Mouse (Mus musculus): ENCODE measurements around the gene Ptbp1. TPM values are rescaled to one million over a fixed set of nuclear protein-coding genes. Genes with fewer than 3 reads are reported as not detected.

Gene Ptbp1
- polyA plus RNA-seq, 1 experiment: 285 TPM

DNA sequence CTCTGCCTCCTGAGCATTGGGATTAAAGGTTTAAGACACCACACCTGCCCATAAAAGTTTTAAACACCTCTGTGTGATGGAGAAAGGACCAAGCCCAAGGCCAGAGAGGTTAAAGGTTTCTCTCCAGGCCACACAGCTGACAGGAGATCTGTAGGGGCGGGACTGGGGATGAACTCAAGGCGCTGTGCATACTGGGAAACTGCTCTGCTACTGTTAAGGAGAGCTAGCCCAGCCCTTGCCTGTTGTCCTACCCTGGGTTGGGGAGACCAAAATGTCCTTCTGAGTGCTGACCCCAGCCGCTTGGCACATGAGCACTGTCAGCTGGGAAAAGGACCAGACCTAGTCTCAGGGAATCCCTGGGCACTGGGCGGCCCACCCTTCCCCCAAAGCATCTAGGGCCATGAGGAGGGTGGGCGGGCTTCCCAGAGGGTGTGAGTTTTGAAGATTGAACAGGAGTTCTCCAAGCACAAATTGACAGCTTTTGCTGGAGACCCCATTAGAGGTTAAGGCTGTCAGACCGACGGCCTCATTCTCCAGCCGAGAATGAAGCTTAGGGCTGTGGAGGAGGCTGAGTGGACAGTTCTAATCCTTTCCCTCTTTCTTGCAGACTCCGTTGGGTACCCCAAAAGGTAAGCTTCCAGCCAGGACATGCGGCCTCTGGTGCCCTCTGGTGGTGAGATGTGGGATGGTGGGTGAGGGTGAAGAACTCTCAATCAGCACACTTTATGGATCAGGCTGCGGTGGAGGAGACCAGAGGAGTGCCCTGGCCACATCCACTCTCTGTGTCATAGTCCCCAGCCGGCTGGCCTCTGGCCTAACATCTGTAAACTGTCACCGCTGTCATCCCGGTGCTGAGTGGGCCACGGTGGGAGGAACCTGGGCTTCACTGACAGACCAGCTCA lies 42.2 kb upstream of the Ptbp1 start:
- H3K4me3 ChIP-seq (ENCODE audit: low read depth, low read length): no peak overlapping the region
- TF ChIP-seq CTCF (IDR thresholded peaks at IDR 0.05; ENCODE audit: extremely low read depth, insufficient read length, insufficient replicate concordance, low read depth, low read length) (peak; percentile 98), POLR2A (IDR thresholded peaks at IDR 0.05; ENCODE audit: low read depth, low read length) (no peak)
- no peak overlapping the region for H3K27ac ChIP-seq (ENCODE audit: insufficient read depth, low read depth, low read length)
- no peaks in the 10 kb centered on the region for H3K27me3 ChIP-seq (ENCODE audit: control insufficient read depth, insufficient read depth, low read length)
- peaks cover 30% of the 10 kb centered on the region for H3K4me1 ChIP-seq (ENCODE audit: control insufficient read depth, insufficient read depth, insufficient read length, low read length)
- 30% methylated on average over 15 of the region's 15 CpGs for WGBS
- H3K36me3 ChIP-seq (ENCODE audit: control insufficient read depth, insufficient read depth, low read length): no peaks in the 10 kb centered on the region

DNA sequence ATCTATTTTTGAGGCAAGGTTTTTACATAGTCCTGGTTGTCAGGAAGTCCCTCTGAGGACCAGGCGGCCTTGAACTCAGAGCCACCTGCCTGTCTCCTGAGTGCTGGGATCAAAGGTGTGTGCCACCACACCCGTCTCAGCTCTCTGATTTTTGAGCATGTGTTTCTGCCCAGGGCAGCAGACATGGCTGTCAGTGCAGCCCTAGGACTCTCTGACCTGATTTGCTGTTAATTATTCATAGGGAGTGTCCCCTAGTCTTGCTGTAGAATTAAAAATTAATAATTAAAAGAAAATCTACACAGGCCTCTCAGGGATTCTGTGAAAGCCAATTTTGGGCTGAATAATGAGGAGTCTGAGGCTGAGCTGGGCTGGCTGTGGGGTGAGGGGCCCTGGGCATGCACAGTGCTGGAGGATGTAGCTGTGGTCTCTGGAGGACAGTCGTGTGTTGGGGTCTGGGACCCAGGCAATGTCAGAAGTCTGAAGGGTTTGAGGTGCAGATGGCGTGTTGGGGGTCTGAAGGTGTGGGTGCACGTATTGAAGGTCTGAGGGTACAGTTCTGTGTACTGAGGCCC lies 39.9 kb upstream of the Ptbp1 start:
- Histone ChIP-seq H3K27me3 (ENCODE audit: control insufficient read depth, insufficient read depth, low read length) (no peaks in the 10 kb centered on the region), H3K36me3 (ENCODE audit: control insufficient read depth, insufficient read depth, low read length) (no peaks in the 10 kb centered on the region), H3K4me1 (ENCODE audit: control insufficient read depth, insufficient read depth, insufficient read length, low read length) (peaks cover 38% of the 10 kb centered on the region), H3K27ac (ENCODE audit: insufficient read depth, low read depth, low read length) (peak overlapping the region; percentile 83), H3K4me3 (ENCODE audit: low read depth, low read length) (no peak overlapping the region)
- no peak for TF ChIP-seq POLR2A (IDR thresholded peaks at IDR 0.05; ENCODE audit: low read depth, low read length)
- no peak for TF ChIP-seq CTCF (IDR thresholded peaks at IDR 0.05; ENCODE audit: extremely low read depth, insufficient read length, insufficient replicate concordance, low read depth, low read length)
- WGBS: 59% methylated on average over 5 of the region's 5 CpGs

DNA sequence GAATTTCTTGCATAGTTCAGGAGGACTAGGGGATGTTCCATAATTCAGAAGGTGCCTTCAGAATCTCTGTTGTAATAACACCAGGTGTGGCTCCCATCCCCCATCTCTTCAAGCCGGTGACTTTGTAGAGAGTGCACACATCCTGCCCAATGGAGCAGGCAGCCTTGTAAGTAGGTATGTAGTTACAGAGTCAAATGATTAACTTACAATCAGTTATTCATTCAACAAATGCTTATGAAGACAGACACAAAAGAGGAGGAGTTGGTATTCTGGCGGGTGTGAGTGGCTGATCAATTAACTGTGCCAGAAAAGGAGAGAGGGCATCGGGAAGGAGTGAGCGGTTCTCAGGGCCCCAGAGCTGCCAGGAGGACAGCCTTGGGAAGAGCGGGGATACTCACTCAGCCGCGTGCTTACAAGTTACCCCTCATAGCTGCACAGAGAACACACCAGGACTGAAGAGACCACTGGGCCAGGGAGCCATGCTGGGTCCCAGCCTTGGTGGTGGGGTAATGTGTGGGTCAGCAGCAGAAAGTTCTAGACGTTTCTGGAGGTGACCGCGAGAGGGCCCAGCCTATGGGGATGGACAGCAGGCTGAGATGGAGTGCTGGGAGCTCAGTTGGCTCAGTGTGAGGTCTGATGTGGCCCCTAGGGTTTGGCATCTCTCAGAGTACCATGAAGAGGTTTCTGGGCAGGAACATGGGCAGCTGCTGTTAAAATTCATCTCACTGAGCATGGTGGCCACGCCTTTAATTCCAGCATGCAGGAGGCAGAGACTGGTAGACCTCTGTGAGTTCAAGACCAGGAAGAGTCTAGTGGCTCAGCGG lies 38.3 kb upstream of the Ptbp1 start:
- Histone ChIP-seq H3K27me3 (ENCODE audit: control insufficient read depth, insufficient read depth, low read length) (no peaks in the 10 kb centered on the region), H3K4me3 (ENCODE audit: low read depth, low read length) (no peak overlapping the region), H3K36me3 (ENCODE audit: control insufficient read depth, insufficient read depth, low read length) (no peaks in the 10 kb centered on the region), H3K27ac (ENCODE audit: insufficient read depth, low read depth, low read length) (no peak overlapping the region; the same call in 1 of the 2 replicates), H3K4me1 (ENCODE audit: control insufficient read depth, insufficient read depth, insufficient read length, low read length) (peaks cover 50% of the 10 kb centered on the region)
- WGBS: 53% methylated on average over 12 of the region's 12 CpGs
- TF ChIP-seq POLR2A (IDR thresholded peaks at IDR 0.05; ENCODE audit: low read depth, low read length): no peak
- TF ChIP-seq CTCF (IDR thresholded peaks at IDR 0.05; ENCODE audit: extremely low read depth, insufficient read length, insufficient replicate concordance, low read depth, low read length): no peak

DNA sequence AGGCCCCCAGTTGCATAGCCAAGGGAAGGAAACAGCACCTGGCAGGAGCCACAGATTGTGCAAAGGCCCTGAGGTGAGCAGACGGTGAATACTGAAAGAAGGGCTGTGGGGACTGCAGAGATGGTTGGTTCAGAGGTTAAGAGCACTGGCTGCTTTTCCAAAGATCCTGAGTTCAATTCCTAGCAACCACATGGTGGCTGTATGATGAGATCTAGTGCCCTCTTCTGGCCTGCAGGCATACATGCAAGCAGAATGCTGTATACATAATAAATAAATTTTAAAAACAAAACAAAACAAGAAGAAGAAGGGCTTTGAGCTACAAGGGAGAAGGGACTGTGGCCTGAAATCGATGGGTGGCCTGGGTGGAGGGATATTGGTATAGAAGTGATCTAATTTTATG lies 37.1 kb upstream of the Ptbp1 start:
- Histone ChIP-seq H3K36me3 (ENCODE audit: control insufficient read depth, insufficient read depth, low read length) (0 out of 2 replicates have a peak, but pooled peaks cover 2% of the 10 kb centered on the region), H3K27me3 (ENCODE audit: control insufficient read depth, insufficient read depth, low read length) (no peaks in the 10 kb centered on the region), H3K4me3 (ENCODE audit: low read depth, low read length) (no peak overlapping the region), H3K27ac (ENCODE audit: insufficient read depth, low read depth, low read length) (no peak overlapping the region), H3K4me1 (ENCODE audit: control insufficient read depth, insufficient read depth, insufficient read length, low read length) (peaks cover 48% of the 10 kb centered on the region)
- 69% methylated on average over 2 of the region's 2 CpGs for WGBS
- TF ChIP-seq CTCF (IDR thresholded peaks at IDR 0.05; ENCODE audit: extremely low read depth, insufficient read length, insufficient replicate concordance, low read depth, low read length) (no peak), POLR2A (IDR thresholded peaks at IDR 0.05; ENCODE audit: low read depth, low read length) (no peak)

DNA sequence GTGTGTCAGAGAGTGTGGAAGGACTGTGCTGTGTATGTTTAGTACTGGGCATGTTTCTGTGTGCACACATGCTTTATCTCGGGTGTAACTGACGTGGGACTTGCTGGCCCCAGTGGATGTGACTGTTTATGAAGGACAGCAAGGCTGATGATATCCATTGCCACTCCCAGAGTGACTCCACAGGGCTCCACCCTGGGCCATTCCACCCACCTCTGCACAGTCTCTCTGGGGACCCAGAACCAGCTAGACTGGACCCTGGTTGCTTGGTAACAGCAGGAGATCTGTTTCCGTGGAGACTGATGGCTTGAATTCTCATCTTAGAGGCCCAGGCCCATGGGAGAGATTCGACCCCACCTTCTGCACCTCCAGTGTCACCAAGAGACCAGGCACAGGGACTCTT lies 36.0 kb upstream of the Ptbp1 start:
- H3K36me3 ChIP-seq (ENCODE audit: control insufficient read depth, insufficient read depth, low read length): peaks cover 2% of the 10 kb centered on the region; the same call in 1 of the 2 replicates
- WGBS: 56% methylated on average over 4 of the region's 4 CpGs
- TF ChIP-seq POLR2A (IDR thresholded peaks at IDR 0.05; ENCODE audit: low read depth, low read length) (no peak), CTCF (IDR thresholded peaks at IDR 0.05; ENCODE audit: extremely low read depth, insufficient read length, insufficient replicate concordance, low read depth, low read length) (no peak)
- H3K4me1 ChIP-seq (ENCODE audit: control insufficient read depth, insufficient read depth, insufficient read length, low read length): peaks cover 45% of the 10 kb centered on the region
- H3K27ac ChIP-seq (ENCODE audit: insufficient read depth, low read depth, low read length): no peak overlapping the region
- no peak overlapping the region for H3K4me3 ChIP-seq (ENCODE audit: low read depth, low read length)
- H3K27me3 ChIP-seq (ENCODE audit: control insufficient read depth, insufficient read depth, low read length): no peaks in the 10 kb centered on the region

DNA sequence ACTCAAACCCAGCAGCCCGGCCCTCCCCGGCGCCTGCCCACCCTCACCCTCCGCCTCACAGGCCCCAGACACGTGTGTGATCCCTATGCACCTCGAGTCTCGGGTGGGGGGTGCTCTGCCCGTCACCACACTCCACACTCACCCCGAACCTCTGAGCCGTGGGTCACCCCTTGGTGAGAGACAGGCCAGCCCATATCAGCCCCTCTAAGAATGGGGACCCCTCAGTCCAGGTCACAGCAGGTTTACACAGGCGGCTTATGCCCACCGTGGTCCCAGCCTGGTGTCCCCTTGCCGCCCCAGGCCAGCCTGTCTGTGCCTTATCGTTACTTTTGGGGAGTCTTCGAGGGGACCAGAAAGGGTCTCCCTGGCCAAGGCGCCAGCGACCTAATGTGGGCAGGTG lies 34.6 kb upstream of the Ptbp1 start:
- Histone ChIP-seq H3K4me1 (ENCODE audit: control insufficient read depth, insufficient read depth, insufficient read length, low read length) (peaks cover 43% of the 10 kb centered on the region), H3K27ac (ENCODE audit: insufficient read depth, low read depth, low read length) (no peak overlapping the region), H3K36me3 (ENCODE audit: control insufficient read depth, insufficient read depth, low read length) (peaks cover 5% of the 10 kb centered on the region; the same call in 1 of the 2 replicates), H3K4me3 (ENCODE audit: low read depth, low read length) (no peak overlapping the region), H3K27me3 (ENCODE audit: control insufficient read depth, insufficient read depth, low read length) (no peaks in the 10 kb centered on the region)
- TF ChIP-seq POLR2A (IDR thresholded peaks at IDR 0.05; ENCODE audit: low read depth, low read length): no peak
- no peak for TF ChIP-seq CTCF (IDR thresholded peaks at IDR 0.05; ENCODE audit: extremely low read depth, insufficient read length, insufficient replicate concordance, low read depth, low read length)
- 90% methylated on average over 17 of the region's 17 CpGs for WGBS
